In the genomic region with DNA sequence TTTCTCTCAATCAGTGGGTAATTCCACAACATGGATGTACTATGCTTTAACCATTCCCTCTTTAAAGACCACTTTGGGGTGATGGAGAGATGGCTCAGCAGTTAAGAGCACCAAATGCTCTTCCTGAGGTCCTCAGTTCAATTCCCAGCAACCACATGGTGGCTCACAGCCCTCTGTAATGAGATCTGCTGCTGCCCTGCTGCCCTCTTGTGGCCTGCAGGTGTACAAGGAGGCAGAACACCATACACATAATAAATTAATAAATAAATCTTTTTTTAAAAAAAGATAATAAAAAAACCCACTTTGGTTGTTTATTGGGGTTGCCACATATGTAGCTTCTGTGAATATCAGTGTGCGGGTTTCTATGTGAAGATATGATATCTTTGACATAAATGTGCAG, we compare ENCODE assay signal across 15 mouse cellular contexts. TPM values are rescaled to one million over a fixed set of nuclear protein-coding genes. Genes with fewer than 3 reads are reported as not detected.
DNase-seq lines count a peak whose midpoint lies in the region; ATAC-seq and TF ChIP-seq lines count a peak whose summit lies in the region.
"Had no signal": no experiment of that assay in that cellular context is flagged by ENCODE, and none has a peak within 500 bp of the region (broad histone marks: within the 10 kb centered on the region; RNA-seq: fewer than 3 reads in every experiment).

No protein-coding gene starts in this region.

- no peaks in the 10 kb centered on the region for H3K27me3 ChIP-seq in intestine, postnatal 0 days (replicated peaks; ENCODE audit: control insufficient read depth, insufficient read depth, low read length)
- H3K27me3 ChIP-seq in intestine, embryonic 15.5 days (replicated peaks), result no peaks in the 10 kb centered on the region

- no peaks in the 10 kb centered on the region for H3K36me3 ChIP-seq in intestine, postnatal 0 days (ENCODE audit: control insufficient read depth, insufficient read depth)
- no peaks in the 10 kb centered on the region for H3K36me3 ChIP-seq in intestine, embryonic 15.5 days
- H3K36me3 ChIP-seq: limb, embryonic 10.5 days had no signal

- no peak overlapping the region for H3K4me2 ChIP-seq in intestine, postnatal 0 days (replicated peaks; ENCODE audit: low read depth)
- H3K4me2 ChIP-seq in intestine, embryonic 15.5 days (replicated peaks), result no peak overlapping the region

- H3K9me3 ChIP-seq in intestine, postnatal 0 days (ENCODE audit: control insufficient read depth), result no peaks in the 10 kb centered on the region
- H3K9me3 ChIP-seq in intestine, embryonic 15.5 days, result no peaks in the 10 kb centered on the region
- H3K9me3 ChIP-seq: limb, embryonic 10.5 days had no signal

- whole genome bisulfite sequencing in intestine, postnatal 0 days, result 95% methylated on average over 1 of the region's 1 CpGs
- 93% methylated on average over 1 of the region's 1 CpGs for WGBS in intestine, embryonic 15.5 days

- H3K4me3 ChIP-seq in intestine, postnatal 0 days (ENCODE audit: low read depth, low read length), result no peak overlapping the region
- H3K4me3 ChIP-seq in intestine, embryonic 15.5 days (replicated peaks), result no peak overlapping the region
- no peak overlapping the region for H3K4me3 ChIP-seq in cortical plate, adult 2 months (ENCODE audit: insufficient read depth, low read length)
- H3K4me3 ChIP-seq: limb, embryonic 10.5 days had no signal

- ATAC-seq in intestine, postnatal 0 days, result no peak
- ATAC-seq in intestine, embryonic 15.5 days, result no peak
- no peak for ATAC-seq in cerebellum, adult (ENCODE audit: insufficient number of reproducible peaks, low FRiP score, low TSS enrichment)
- ATAC-seq: hindbrain, embryonic 16.5 days had no signal

- no peak for TF ChIP-seq POLR2A in cortical plate, adult 2 months (IDR thresholded peaks at IDR 0.05; ENCODE audit: extremely low read depth, insufficient read depth, low read length)

- no peak overlapping the region for H3K9ac ChIP-seq in intestine, postnatal 0 days (ENCODE audit: low read depth, low read length)
- H3K9ac ChIP-seq in intestine, embryonic 15.5 days, result no peak overlapping the region

- TF ChIP-seq CTCF in intestine, postnatal 0 days (IDR thresholded peaks at IDR 0.05; ENCODE audit: low read depth), result peak; percentile 64
- TF ChIP-seq CTCF in cortical plate, adult 2 months (IDR thresholded peaks at IDR 0.05; ENCODE audit: extremely low read depth, insufficient read depth, low read length), result 0 out of 2 replicates have a peak, but pooled peaks have one; percentile 8

- no peak overlapping the region for H3K27ac ChIP-seq in intestine, postnatal 0 days (ENCODE audit: low read depth, low read length)
- no peak overlapping the region for H3K27ac ChIP-seq in intestine, embryonic 15.5 days
- no peak overlapping the region for H3K27ac ChIP-seq in cortical plate, adult 2 months (ENCODE audit: insufficient read depth, low read length)
- H3K27ac ChIP-seq: limb, embryonic 10.5 days; macrophage had no signal

- no peaks in the 10 kb centered on the region for H3K4me1 ChIP-seq in intestine, postnatal 0 days (replicated peaks; ENCODE audit: control insufficient read depth, insufficient read depth, low read length)
- no peaks in the 10 kb centered on the region for H3K4me1 ChIP-seq in intestine, embryonic 15.5 days (replicated peaks)
- H3K4me1 ChIP-seq in cortical plate, adult 2 months (ENCODE audit: control insufficient read depth, insufficient read depth, low read length), result no peaks in the 10 kb centered on the region

- DNase-seq in 3T3-L1 (ENCODE audit: low read depth, low spot score), result peak; percentile 23
- peak; percentile 33 for DNase-seq in CD4-positive helper T cell, adult 2 months (ENCODE audit: low read depth, low spot score)
- no peak for DNase-seq in right cerebral cortex, postnatal 14 days
- DNase-seq: adrenal gland, adult 8-10 months; cerebellum, adult 11-12 months; gastrocnemius, postnatal 14 days; kidney, postnatal 4 days; thymus, postnatal 4 days had no signal

RNA-seq across cellular contexts. Expression of gene Foxo3, which starts 21.4 kb away (rescaled TPM):
- polyA plus RNA-seq in intestine, postnatal 0 days (2015; fragmentation: Nextera tagmentation; extraction: Ambion mirVana), result 9.3 and 9.8 TPM in 2 replicates
- polyA plus RNA-seq in intestine, embryonic 15.5 days (2015; fragmentation: Nextera tagmentation; extraction: Ambion mirVana), result 6.4 and 7.6 TPM in 2 replicates
- polyA plus RNA-seq in cortical plate, adult 2 months (2012; rRNA removed), result 35.5 and 37.3 TPM in 2 replicates
